21 mouse cellular contexts compared by ENCODE assay signal in genomic region chr17:84639796-84640378, GRCm38 (mm10). TPM values are rescaled to one million over a fixed set of nuclear protein-coding genes. Genes with fewer than 3 reads are reported as not detected.
DNase-seq lines count a peak whose midpoint lies in the region; ATAC-seq lines count a peak whose summit lies in the region.
"Had no signal": no experiment of that assay in that cellular context is flagged by ENCODE, and none has a peak within 500 bp of the region (broad histone marks: within the 10 kb centered on the region; RNA-seq: fewer than 3 reads in every experiment).

No protein-coding gene starts in this region.

- H3K9me3 ChIP-seq in lung, embryonic 16.5 days (ENCODE audit: control insufficient read depth, low read length): no peaks in the 10 kb centered on the region
- H3K9me3 ChIP-seq: heart, embryonic 12.5 days had no signal

- no peak overlapping the region for H3K4me2 ChIP-seq in lung, embryonic 16.5 days (ENCODE audit: low read depth, low read length)
- H3K4me2 ChIP-seq: heart, embryonic 12.5 days had no signal

- H3K36me3 ChIP-seq in lung, embryonic 16.5 days (ENCODE audit: control insufficient read depth, insufficient read depth, low read length): peaks cover 4% of the 10 kb centered on the region; the same call in 1 of the 2 replicates
- H3K36me3 ChIP-seq: heart, embryonic 12.5 days had no signal

- H3K4me1 ChIP-seq in lung, embryonic 16.5 days (replicated peaks; ENCODE audit: control insufficient read depth, insufficient read depth, low read length): no peaks in the 10 kb centered on the region; the same call in 1 of the 2 replicates

- H3K27ac ChIP-seq in lung, embryonic 16.5 days (ENCODE audit: low read length): 0 out of 2 replicates have a peak overlapping the region, but pooled peaks have one; percentile 17

- ATAC-seq in lung, embryonic 16.5 days (ENCODE audit: low read depth): no peak
- ATAC-seq: forebrain, embryonic 14.5 days; hindbrain, embryonic 16.5 days; inflammation-experienced regulatory T-cells, adult 6 months had no signal

- WGBS in lung, embryonic 16.5 days: 69% methylated on average over 10 of the region's 10 CpGs

- H3K27me3 ChIP-seq in lung, embryonic 16.5 days (ENCODE audit: control insufficient read depth, insufficient read depth, low read depth, low read length): no peaks in the 10 kb centered on the region
- H3K27me3 ChIP-seq: heart, embryonic 12.5 days had no signal

- DNase-seq in heart, adult 11 months: peak; percentile 94
- no peak for DNase-seq in heart, postnatal 4 days
- DNase-seq in lung, postnatal 25 days (ENCODE audit: low spot score): no peak
- peak; percentile 70 for DNase-seq in ZHBTc4 (ENCODE audit: low read depth, low spot score)
- no peak for DNase-seq in testis, postnatal 10 days (ENCODE audit: low spot score)
- DNase-seq in adrenal gland, adult 2 months: no peak
- DNase-seq: adrenal gland, postnatal 14 days; cerebellum, adult 11-12 months; cerebellum, adult 9-10 months; cerebellum, postnatal 25 days; gastrocnemius, postnatal 36 days; heart, adult 18-20 months had no signal

- no peak overlapping the region; the same call in 1 of the 2 replicates for H3K9ac ChIP-seq in lung, embryonic 16.5 days (ENCODE audit: low read length)
- H3K9ac ChIP-seq: heart, embryonic 12.5 days had no signal

- no peak overlapping the region for H3K4me3 ChIP-seq in lung, embryonic 16.5 days (ENCODE audit: low read length)
- H3K4me3 ChIP-seq: heart, embryonic 12.5 days had no signal

RNA-seq across cellular contexts. Expression of gene Dync2li1, which starts 13.6 kb away (rescaled TPM):
- 1 to 10 TPM; 3.8 to 4.3 TPM for total RNA-seq in heart, postnatal 4 days (2021)
- 43.7 and 46.9 TPM in 2 replicates for polyA plus RNA-seq in lung, embryonic 16.5 days (2015; fragmentation: Nextera tagmentation; extraction: Ambion mirVana)
- total RNA-seq in adrenal gland, adult 2 months (2021): 10 to 100 TPM; 19.1 to 40.9 TPM
- 0.52 and 0.88 TPM in 2 replicates for polyA plus RNA-seq in adrenal gland, adult 2 months (2012; rRNA removed)

RNA-seq across cellular contexts. Expression of gene Abcg8, which starts 36.2 kb away (rescaled TPM):
- total RNA-seq in heart, postnatal 4 days (2021): not detected
- not detected in 2 replicates for polyA plus RNA-seq in lung, embryonic 16.5 days (2015; fragmentation: Nextera tagmentation; extraction: Ambion mirVana)
- total RNA-seq in adrenal gland, adult 2 months (2021): under 1 TPM in 1 of 2 experiments, not detected in 1; 0.14 TPM
- polyA plus RNA-seq in adrenal gland, adult 2 months (2012; rRNA removed): 0.09 TPM in 1 of 2 replicates, not detected in the other
- total RNA-seq: gastrocnemius, postnatal 36 days; heart, adult 18-20 months; heart, postnatal 25 days had no signal
- polyA plus RNA-seq: C2C12; cortical plate, adult 2 months; heart, embryonic 12.5 days; inflammation-experienced regulatory T-cells, adult 6 months had no signal

RNA-seq across cellular contexts. Expression of gene Abcg5, which starts 42.9 kb away (rescaled TPM):
- not detected for total RNA-seq in heart, postnatal 4 days (2021)
- polyA plus RNA-seq in lung, embryonic 16.5 days (2015; fragmentation: Nextera tagmentation; extraction: Ambion mirVana): 0.21 and 0.45 TPM in 2 replicates
- not detected for total RNA-seq in adrenal gland, adult 2 months (2021)
- polyA plus RNA-seq in adrenal gland, adult 2 months (2012; rRNA removed): 0.11 TPM in 1 of 2 replicates, not detected in the other
- total RNA-seq: gastrocnemius, adult 8-10 months; gastrocnemius, postnatal 36 days; heart, adult 18-20 months; heart, postnatal 25 days had no signal
- polyA plus RNA-seq: C2C12 had no signal

Comparison
In these comparisons a context has a peak if more than half of its experiments do, and no peak if none do; other contexts are left out.
1. DNase-seq: peak in heart, adult 11 months (single experiment) and ZHBTc4 (single experiment); none in heart, postnatal 4 days (single experiment), lung, postnatal 25 days (single experiment), testis, postnatal 10 days (single experiment) and adrenal gland, adult 2 months (single experiment).